Mouse (Mus musculus) forebrain, embryonic 14.5 days (tissue): ENCODE data around the gene Ldlrap1. TPM values are rescaled to one million over a fixed set of nuclear protein-coding genes. Genes with fewer than 3 reads are reported as not detected.
A peak's percentile ranks its signal among the peaks of the same experiment; 100 is the strongest.

Experiments
- ATAC-seq: fragments of 200-750 bp; cut with Nextera tagmentation; 2 replicates; pipeline ENCODE4 v1.8.0; 2017; ENCODE audit warnings: mild to moderate bottlenecking, moderate library complexity
- DNase-seq: peaks from one replicate; pipeline ENCODE4 v3.0.0-alpha.2; 2015; ENCODE audit warnings: low spot score
- H3K27ac ChIP-seq: fragments of 300-500 bp; sonication (generic); 2 replicates; pipeline ENCODE4 v1.5.1; 2014; ENCODE audit warnings: low read depth, mild to moderate bottlenecking, control low read depth, low read length, moderate library complexity
- H3K27me3 ChIP-seq: fragments of 300-500 bp; sonication (generic); replicated peaks from 2 replicates; pipeline ENCODE4 v1.6.1; 2014; ENCODE audit warnings: low read length, control low read depth, mixed read lengths; ENCODE audit not compliant: control insufficient read depth, insufficient read depth
- H3K36me3 ChIP-seq: fragments of 300-500 bp; sonication (generic); 2 replicates; pipeline ENCODE4 v1.6.1; 2014; ENCODE audit warnings: low read length, control low read depth; ENCODE audit not compliant: control insufficient read depth, insufficient read depth
- H3K4me1 ChIP-seq: fragments of 300-500 bp; sonication (generic); 2 replicates; pipeline ENCODE4 v1.6.1; 2014; ENCODE audit warnings: antibody characterized with exemption, low read length, control low read depth; ENCODE audit not compliant: control insufficient read depth, insufficient read depth
- H3K4me2 ChIP-seq: fragments of 300-500 bp; sonication (generic); 2 replicates; pipeline ENCODE4 v1.6.1; 2014; ENCODE audit warnings: mild to moderate bottlenecking, control low read depth, low read length
- H3K4me3 ChIP-seq: fragments of 300-500 bp; sonication (generic); 2 replicates; pipeline ENCODE4 v1.5.1; 2014; ENCODE audit warnings: low read depth, low read length, control low read depth
- H3K9ac ChIP-seq: fragments of 300-500 bp; sonication (generic); 2 replicates; pipeline ENCODE4 v1.6.1; 2014; ENCODE audit warnings: mild to moderate bottlenecking, low read length, control low read depth, moderate library complexity
- H3K9me3 ChIP-seq: fragments of 300-500 bp; sonication (generic); replicated peaks from 2 replicates; pipeline ENCODE4 v1.6.1; 2016; ENCODE audit warnings: low read length, control low read depth, mixed read lengths; ENCODE audit not compliant: control insufficient read depth
- WGBS: fragments of 180-500 bp; shearing (Covaris S2); extraction: QIAGEN DNeasy Blood & Tissue Kit; methylation state at CpG from one replicate; pipeline ENCODE4 v1.1.7; 2014; 5-methylcytosine and 5-hydroxymethylcytosine counted together
- polyA plus RNA-seq: library from polyadenylated mRNA; unstranded; fragments of >200 nt; fragmentation: Nextera tagmentation; extraction: Ambion mirVana; gene quantifications from 2 replicates; pipeline ENCODE4 v1.2.1, GENCODE M21; 2014

Ldlrap1 gene
- polyA plus RNA-seq, 1 experiment from 2014 or later: 1.6 TPM

DNA sequence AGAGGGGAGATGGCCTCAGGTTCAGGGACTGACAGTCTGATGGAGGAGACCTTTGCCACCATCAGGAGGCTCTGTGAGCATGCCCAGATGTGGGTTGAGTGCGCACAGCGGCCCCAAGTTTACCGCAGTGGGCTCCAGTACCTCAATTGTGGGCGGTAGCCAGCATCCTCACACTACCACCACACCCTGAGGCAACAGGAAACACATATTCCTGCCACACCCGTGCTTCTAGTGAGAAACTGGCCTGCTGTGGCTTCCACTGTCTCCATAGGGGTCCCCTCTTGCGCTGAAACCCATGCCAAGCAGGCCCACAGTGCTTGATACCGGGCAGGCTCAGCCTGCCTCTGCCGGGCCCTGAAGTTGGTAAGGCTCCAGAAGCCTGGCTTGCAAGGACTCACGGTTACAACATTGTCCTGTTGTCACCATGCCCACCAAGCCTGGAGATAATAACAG lies 33.2 kb downstream of the Ldlrap1 start:
- no peaks in the 10 kb centered on the region for H3K36me3 ChIP-seq
- H3K4me2 ChIP-seq: no peak overlapping the region
- no peak overlapping the region for H3K4me3 ChIP-seq
- ATAC-seq (no peak), DNase-seq (no peak)
- H3K9ac ChIP-seq: no peak overlapping the region
- peaks cover 9% of the 10 kb centered on the region for H3K4me1 ChIP-seq
- no peak overlapping the region for H3K27ac ChIP-seq
- WGBS: 53% methylated on average over 9 of the region's 9 CpGs
- no peaks in the 10 kb centered on the region for H3K9me3 ChIP-seq
- no peaks in the 10 kb centered on the region for H3K27me3 ChIP-seq

DNA sequence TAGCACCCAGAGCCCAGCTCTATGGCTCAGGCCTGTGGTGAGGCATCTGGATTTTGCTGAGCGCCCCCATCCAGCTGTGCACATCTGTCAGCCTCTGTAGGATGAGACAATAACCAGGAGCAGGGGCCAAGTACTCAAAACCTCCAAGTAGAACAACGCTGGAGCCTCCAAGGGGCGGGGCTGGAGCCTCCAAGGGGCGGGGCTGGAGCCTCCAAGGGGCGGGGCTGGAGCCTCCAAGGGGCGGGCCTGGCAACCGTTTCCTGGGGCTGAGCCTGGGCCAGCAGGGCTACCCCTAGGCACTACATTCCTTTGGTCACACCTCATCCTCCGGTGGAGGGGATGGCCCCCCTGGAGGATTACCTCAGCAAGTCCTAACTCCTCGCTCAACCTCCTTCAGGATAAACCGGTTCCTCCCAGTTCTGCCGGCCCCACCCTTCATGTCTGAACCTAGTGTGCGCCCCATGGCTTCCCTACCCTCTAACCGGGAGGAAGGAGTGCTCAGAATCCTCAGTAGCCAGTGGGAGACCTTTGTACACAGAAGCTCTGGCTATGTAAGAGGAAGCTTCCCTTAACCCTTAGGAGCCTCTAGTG lies 33.7 kb downstream of the Ldlrap1 start:
- WGBS: 10% methylated on average over 12 of the region's 13 CpGs
- Histone ChIP-seq H3K36me3 (no peaks in the 10 kb centered on the region), H3K9me3 (no peaks in the 10 kb centered on the region), H3K4me1 (peaks cover 9% of the 10 kb centered on the region), H3K27me3 (no peaks in the 10 kb centered on the region), H3K9ac (no peak overlapping the region), H3K4me3 (no peak overlapping the region), H3K27ac (no peak overlapping the region), H3K4me2 (no peak overlapping the region)
- ATAC-seq: no peak
- no peak for DNase-seq

GRCm38 (mm10) chr4:134733371-134733770 lies 34.5 kb downstream of the Ldlrap1 start:
- no peak overlapping the region for H3K4me3 ChIP-seq
- no peak overlapping the region for H3K9ac ChIP-seq
- DNase-seq (no peak), ATAC-seq (no peak)
- peaks cover 9% of the 10 kb centered on the region for H3K4me1 ChIP-seq
- no peaks in the 10 kb centered on the region for H3K27me3 ChIP-seq
- H3K4me2 ChIP-seq: no peak overlapping the region
- 51% methylated on average over 9 of the region's 9 CpGs for WGBS
- no peaks in the 10 kb centered on the region for H3K9me3 ChIP-seq
- no peaks in the 10 kb centered on the region for H3K36me3 ChIP-seq
- H3K27ac ChIP-seq: no peak overlapping the region

DNA sequence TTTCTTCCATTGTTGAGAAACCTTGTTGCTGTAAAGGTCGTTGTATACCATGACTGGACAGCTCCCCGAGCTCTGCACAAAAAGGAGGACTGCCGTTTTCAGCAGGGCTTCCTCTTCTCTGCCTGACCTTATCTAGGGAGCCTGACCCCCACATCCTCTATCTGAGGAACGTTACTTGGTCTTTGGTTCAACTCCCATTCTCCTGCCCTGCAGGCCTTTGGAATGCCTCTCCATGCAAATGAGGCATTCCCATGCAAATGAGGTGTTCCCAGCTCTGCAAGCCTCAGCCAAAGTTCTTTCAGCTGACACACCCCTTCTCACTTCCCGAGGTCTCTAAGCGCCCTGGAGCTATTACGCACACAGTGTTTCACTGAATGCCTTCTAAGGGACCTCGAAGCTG lies 37.7 kb downstream of the Ldlrap1 start:
- 2% methylated on average over 8 of the region's 8 CpGs for WGBS
- no peak overlapping the region for H3K9ac ChIP-seq
- no peak overlapping the region for H3K4me3 ChIP-seq
- DNase-seq (peak; percentile 83), ATAC-seq (peak; percentile 75)
- peaks cover 9% of the 10 kb centered on the region for H3K4me1 ChIP-seq
- 0 out of 2 replicates have a peak overlapping the region, but pooled peaks have one; percentile 8 for H3K4me2 ChIP-seq
- no peaks in the 10 kb centered on the region for H3K27me3 ChIP-seq
- no peak overlapping the region for H3K27ac ChIP-seq
- no peaks in the 10 kb centered on the region for H3K36me3 ChIP-seq
- H3K9me3 ChIP-seq: no peaks in the 10 kb centered on the region

DNA sequence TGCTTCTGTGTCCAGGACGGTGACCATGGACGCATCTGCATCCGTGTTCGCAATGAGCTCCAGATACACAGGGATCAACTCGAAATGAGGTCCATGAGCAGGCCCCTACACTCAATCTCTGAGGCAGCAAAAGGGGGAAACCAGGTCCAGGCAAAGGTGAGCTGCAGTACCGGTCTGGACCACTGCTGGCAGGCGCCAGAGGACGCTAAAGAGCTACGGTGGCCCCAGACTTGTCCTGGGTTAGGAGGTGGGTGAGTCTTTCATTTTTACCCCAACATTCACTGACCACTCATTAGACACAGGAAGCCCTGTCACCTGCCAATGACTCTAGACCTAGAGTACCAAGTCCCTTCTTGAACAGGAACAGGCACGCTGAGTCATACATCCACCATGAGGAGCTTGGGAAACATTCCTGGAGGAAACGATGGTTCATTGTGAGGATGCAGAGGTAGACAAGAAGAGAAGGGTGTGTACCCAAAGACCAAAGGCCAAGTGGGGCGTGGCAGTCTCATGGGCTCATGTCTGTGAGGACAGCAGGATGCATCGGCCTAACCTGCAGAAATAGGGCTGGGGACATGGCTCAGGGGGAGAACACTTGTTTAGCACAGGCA lies 42.0 kb downstream of the Ldlrap1 start:
- Histone ChIP-seq H3K27me3 (no peaks in the 10 kb centered on the region), H3K4me1 (peaks cover 9% of the 10 kb centered on the region), H3K27ac (no peak overlapping the region), H3K9me3 (no peaks in the 10 kb centered on the region), H3K36me3 (no peaks in the 10 kb centered on the region), H3K4me3 (no peak overlapping the region), H3K9ac (no peak overlapping the region), H3K4me2 (no peak overlapping the region)
- 71% methylated on average over 13 of the region's 13 CpGs for WGBS
- DNase-seq: no peak
- no peak for ATAC-seq

GRCm38 (mm10) chr4:134724974-134725373 lies 42.9 kb downstream of the Ldlrap1 start:
- H3K27ac ChIP-seq: no peak overlapping the region
- no peaks in the 10 kb centered on the region for H3K36me3 ChIP-seq
- no peaks in the 10 kb centered on the region for H3K9me3 ChIP-seq
- ATAC-seq: no peak
- H3K4me1 ChIP-seq: peaks cover 3% of the 10 kb centered on the region
- WGBS: 72% methylated on average over 4 of the region's 4 CpGs
- no peak overlapping the region for H3K9ac ChIP-seq
- no peaks in the 10 kb centered on the region for H3K27me3 ChIP-seq
- H3K4me3 ChIP-seq: no peak overlapping the region
- no peak overlapping the region for H3K4me2 ChIP-seq
- no peak for DNase-seq

GRCm38 (mm10) chr4:134723251-134723650 lies 44.6 kb downstream of the Ldlrap1 start:
- no peak for DNase-seq
- Histone ChIP-seq H3K4me3 (no peak overlapping the region), H3K4me1 (no peaks in the 10 kb centered on the region), H3K36me3 (no peaks in the 10 kb centered on the region), H3K9ac (no peak overlapping the region), H3K27ac (no peak overlapping the region), H3K27me3 (no peaks in the 10 kb centered on the region), H3K9me3 (no peaks in the 10 kb centered on the region), H3K4me2 (no peak overlapping the region)
- WGBS: 55% methylated on average over 3 of the region's 3 CpGs
- no peak for ATAC-seq

- WGBS: 91% methylated on average over 6 of the region's 6 CpGs
- Histone ChIP-seq H3K4me3 (no peak overlapping the region), H3K27me3 (no peaks in the 10 kb centered on the region), H3K36me3 (no peaks in the 10 kb centered on the region), H3K9me3 (no peaks in the 10 kb centered on the region), H3K4me2 (no peak overlapping the region), H3K4me1 (no peaks in the 10 kb centered on the region), H3K9ac (no peak overlapping the region), H3K27ac (no peak overlapping the region)
- DNase-seq (no peak), ATAC-seq (no peak)
These were observed 46.7 kb downstream of the Ldlrap1 start for GRCm38 (mm10) chr4:134721076-134721475.

DNA sequence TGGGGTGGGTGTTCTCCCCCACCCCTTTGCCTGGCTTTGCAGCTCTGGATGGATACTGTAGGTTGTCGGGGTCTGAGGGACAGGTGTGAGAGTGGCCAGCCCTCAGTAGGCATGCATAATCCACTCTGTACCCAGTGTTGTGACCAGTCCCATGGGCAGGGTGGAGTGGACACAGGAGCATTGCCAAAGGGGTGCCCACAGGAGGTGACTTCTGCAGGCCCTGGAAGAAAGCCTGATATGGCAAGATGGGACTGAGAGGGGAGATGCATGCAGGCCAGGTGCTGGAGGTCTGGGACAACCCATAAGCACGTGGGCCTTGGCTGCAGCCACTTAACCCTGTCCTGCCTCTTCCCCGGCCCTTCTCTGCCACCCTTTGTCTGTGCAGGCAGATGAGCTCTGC lies 47.5 kb downstream of the Ldlrap1 start:
- DNase-seq (no peak), ATAC-seq (no peak)
- H3K27ac ChIP-seq: no peak overlapping the region
- H3K9ac ChIP-seq: no peak overlapping the region
- H3K4me1 ChIP-seq: no peaks in the 10 kb centered on the region
- no peak overlapping the region for H3K4me2 ChIP-seq
- H3K36me3 ChIP-seq: no peaks in the 10 kb centered on the region
- H3K27me3 ChIP-seq: no peaks in the 10 kb centered on the region
- H3K9me3 ChIP-seq: no peaks in the 10 kb centered on the region
- H3K4me3 ChIP-seq: no peak overlapping the region
- 87% methylated on average over 3 of the region's 3 CpGs for WGBS
